Mouse (Mus musculus) embryonic fibroblast, embryonic 13.5 days (primary cell): Measurements from ENCODE around the gene Ndufa5. TPM values are rescaled to one million over a fixed set of nuclear protein-coding genes. Genes with fewer than 3 reads are reported as not detected.
A peak's percentile ranks its signal among the peaks of the same experiment; 100 is the strongest.

Source experiments
- H3K27ac ChIP-seq: 2 replicates; pipeline ENCODE4 v1.5.1; 2012; ENCODE audit warnings: low read length, control low read depth, inconsistent platforms; ENCODE audit not compliant: insufficient read depth
- H3K4me1 ChIP-seq: 2 replicates; pipeline ENCODE4 v1.6.1; 2011; ENCODE audit warnings: low read length; ENCODE audit not compliant: control insufficient read depth, insufficient read depth
- H3K4me3 ChIP-seq: 2 replicates; pipeline ENCODE4 v1.5.1; 2011; ENCODE audit warnings: mild to moderate bottlenecking, control low read depth, low read length; ENCODE audit not compliant: insufficient read depth
- CTCF ChIP-seq: IDR thresholded peaks from 2 replicates; pipeline ENCODE4 v1.5.1; 2011; ENCODE audit warnings: mild to moderate bottlenecking, control low read depth, low read length, moderate library complexity, borderline replicate concordance; ENCODE audit not compliant: insufficient read depth
- POLR2A ChIP-seq: IDR thresholded peaks from 2 replicates; pipeline ENCODE4 v1.6.1; 2011; ENCODE audit warnings: low read depth, mild to moderate bottlenecking, control low read depth, low read length, moderate library complexity
- polyA plus RNA-seq: library from polyadenylated mRNA; stranded (reverse); fragments of >200 nt; gene quantifications from 2 replicates; pipeline ENCODE4 v1.2.4, GENCODE M21; 2011; ENCODE audit warnings: low read depth; ENCODE audit not compliant: missing spikeins, insufficient read length

Ndufa5 gene
- polyA plus RNA-seq, 1 experiment: 159 TPM

DNA sequence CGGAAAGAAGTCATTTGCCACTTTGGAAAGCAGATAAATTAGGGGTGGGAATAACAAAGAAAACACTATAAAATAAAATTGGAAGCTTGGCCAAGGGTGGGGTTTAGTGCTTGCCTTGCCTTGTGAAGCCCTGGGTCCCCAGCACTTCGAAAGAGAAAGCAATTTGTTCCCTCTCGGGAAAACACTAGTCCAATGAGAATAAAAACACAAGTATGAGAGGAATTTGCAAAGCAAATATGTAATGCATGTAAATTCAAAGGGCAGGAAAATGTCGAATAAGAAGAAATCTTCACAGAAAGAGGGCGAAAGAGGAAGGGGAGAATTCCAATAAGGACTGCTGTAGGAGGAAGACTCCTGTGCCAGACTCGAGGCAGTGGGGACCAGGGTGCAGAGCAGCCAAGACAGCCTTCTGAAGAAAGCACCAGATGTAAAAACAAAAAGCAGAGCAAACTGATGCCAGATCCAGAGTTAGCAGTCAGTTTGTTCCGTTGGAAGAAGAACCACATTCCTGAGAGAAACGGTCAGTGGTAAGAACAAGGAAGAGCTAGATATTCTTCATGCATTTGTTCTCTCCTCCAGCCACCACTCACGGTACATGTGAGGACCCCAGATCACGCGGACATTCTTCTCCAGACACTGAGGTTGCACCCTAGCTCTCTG is 26.7 kb upstream of the Ndufa5 start:
- Histone ChIP-seq H3K4me1 (peaks cover 14% of the 10 kb centered on the region), H3K4me3 (peak overlapping the region; percentile 16; the same call in 1 of the 2 replicates), H3K27ac (peak overlapping the region; percentile 70)
- TF ChIP-seq CTCF: no peak
- TF ChIP-seq POLR2A: no peak

DNA sequence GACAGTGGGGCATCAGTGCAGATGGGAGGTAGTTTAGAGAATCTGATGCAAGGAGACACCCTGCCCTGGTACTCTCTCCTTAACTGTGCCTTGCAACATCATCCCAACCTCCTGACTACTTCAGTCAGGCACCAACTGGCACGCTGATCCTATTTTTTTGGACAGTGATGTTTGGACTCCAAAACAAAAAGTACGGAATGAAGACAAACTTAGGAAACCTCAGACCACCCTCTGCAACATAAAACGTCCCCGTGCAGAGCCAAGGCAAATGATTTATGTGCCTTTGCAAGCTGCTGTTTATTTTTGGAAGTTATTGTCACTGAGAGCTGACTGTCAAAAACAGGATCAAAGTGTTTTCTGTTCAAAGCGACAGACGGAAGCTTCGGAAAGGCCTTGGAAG is 24.2 kb upstream of the Ndufa5 start:
- no peak overlapping the region for H3K4me3 ChIP-seq
- H3K4me1 ChIP-seq: peaks cover 14% of the 10 kb centered on the region
- no peak overlapping the region for H3K27ac ChIP-seq
- TF ChIP-seq POLR2A (no peak), CTCF (no peak)

DNA sequence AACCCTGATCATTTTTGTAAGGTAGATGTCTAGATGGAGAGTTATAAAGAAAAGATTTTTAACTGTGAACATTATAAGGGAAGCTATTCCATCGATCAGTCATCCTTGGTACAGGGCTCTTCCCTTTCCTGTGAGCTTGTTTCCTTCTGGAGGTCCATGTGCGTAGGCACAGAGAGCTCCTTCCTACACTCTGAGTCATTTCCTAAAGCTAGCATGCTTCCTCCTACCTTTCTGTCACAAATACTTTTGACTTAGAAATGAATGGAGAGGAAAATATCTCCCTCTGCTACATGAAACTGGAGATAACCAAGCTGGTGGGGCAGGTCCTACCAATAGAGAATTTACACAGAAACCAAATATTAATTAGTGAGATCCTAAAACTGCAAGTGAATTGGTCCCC is 22.0 kb upstream of the Ndufa5 start:
- H3K4me3 ChIP-seq: no peak overlapping the region
- TF ChIP-seq CTCF (no peak), POLR2A (no peak)
- H3K4me1 ChIP-seq: peaks cover 3% of the 10 kb centered on the region

DNA sequence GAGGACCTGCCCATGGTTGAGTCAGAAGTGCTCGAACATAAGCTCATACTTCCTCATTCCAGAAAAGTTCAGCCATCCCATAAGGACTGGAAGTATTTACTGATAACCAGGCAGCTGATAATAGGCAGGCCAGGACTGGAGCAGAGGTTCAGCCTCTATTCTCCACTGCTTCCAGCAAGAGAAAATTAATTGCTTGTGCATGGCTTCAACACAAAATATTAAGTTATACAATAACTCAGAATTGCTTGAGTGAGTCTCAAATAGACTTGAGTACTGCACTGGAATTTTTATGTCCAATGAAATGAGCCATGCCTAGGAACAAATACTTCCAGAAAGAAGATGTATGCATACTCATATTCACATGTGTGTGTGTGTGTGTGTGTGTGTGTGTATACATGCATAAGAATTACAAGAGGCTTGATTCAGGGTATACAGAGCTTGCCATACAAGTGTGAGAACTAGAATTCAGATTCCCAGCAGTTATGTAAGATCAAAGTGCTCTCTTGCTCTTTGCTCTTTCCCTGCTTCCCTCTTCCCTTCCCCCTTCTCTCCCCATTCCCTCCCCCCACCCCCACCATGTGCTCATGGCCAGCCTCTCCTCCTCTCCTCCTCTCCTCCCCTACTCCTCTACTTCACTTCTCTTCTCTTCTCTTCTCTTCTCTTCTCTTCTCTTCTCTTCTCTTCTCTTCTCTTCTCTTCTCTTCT is 19.1 kb upstream of the Ndufa5 start:
- Histone ChIP-seq H3K4me3 (no peak overlapping the region), H3K4me1 (no peaks in the 10 kb centered on the region), H3K27ac (no peak overlapping the region)
- TF ChIP-seq POLR2A (no peak), CTCF (no peak)

More for the DNA sequence above, 22.0 kb upstream of the Ndufa5 start:
- no peak overlapping the region for H3K27ac ChIP-seq

DNA sequence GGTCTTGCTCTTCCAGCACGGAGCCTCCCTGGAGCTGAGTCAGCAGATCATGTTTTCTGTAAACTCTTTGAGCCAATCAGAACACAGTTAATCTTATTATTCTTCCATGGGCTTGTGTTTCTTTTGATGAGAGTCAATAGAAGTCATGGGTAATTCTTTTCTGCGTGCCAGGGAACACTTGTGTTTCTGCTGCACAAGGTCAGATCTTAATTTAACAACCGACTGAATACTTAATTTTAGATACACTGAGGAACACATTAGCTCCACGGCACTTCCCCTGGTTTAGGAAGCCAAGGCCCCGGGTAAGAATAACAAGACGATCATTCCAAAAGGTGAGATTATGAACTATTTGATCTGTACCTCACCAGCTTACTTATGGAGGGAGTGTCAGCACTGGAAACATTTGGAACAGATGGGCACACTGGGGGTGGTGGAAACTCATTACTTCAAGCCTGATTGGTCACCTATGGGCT is 15.3 kb upstream of the Ndufa5 start:
- H3K4me1 ChIP-seq: no peaks in the 10 kb centered on the region
- H3K4me3 ChIP-seq: no peak overlapping the region
- TF ChIP-seq POLR2A: no peak
- no peak overlapping the region for H3K27ac ChIP-seq

DNA sequence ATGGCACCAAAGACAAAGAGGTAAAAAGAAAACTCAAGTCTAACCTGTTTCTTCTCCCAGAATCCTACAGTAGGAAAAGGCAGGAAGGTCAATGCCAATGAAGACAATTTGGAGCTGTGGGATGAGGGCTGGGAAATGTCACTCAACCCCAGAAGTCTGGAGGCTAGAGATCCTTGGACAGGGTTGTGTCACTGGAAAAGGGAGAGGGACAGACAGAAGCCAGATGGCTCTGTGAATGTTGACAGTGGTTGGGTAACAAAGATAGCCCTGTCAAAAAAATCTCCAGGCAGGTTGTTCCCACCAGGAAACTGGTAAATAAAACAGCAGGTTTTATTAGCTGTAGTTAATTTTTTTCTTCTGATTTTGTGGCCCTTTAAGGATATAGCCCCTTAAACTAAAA is 14.6 kb upstream of the Ndufa5 start:
- Histone ChIP-seq H3K4me3 (no peak overlapping the region), H3K27ac (no peak overlapping the region), H3K4me1 (no peaks in the 10 kb centered on the region)
- TF ChIP-seq POLR2A: no peak
- TF ChIP-seq CTCF: no peak

DNA sequence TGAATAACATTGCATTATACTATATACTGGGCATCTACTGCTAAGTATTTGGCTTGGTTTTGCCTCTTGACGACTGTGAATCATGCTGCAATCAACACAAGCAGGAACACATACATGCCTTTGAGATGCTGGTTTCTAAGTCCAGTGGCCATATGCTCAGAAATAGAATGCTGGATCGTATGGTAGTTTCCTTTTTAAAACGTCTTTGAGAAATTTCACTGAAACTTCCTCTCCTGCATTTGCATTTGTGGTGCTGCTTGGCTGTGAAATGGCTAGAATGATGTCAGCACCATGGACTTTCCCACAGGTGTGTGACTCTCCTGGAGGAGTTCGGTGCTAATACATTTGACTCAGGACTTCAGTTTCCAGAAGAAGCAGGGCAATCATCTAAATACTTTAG is 12.3 kb upstream of the Ndufa5 start:
- TF ChIP-seq POLR2A: no peak
- no peak for TF ChIP-seq CTCF
- no peak overlapping the region for H3K27ac ChIP-seq
- no peaks in the 10 kb centered on the region for H3K4me1 ChIP-seq
- no peak overlapping the region for H3K4me3 ChIP-seq

DNA sequence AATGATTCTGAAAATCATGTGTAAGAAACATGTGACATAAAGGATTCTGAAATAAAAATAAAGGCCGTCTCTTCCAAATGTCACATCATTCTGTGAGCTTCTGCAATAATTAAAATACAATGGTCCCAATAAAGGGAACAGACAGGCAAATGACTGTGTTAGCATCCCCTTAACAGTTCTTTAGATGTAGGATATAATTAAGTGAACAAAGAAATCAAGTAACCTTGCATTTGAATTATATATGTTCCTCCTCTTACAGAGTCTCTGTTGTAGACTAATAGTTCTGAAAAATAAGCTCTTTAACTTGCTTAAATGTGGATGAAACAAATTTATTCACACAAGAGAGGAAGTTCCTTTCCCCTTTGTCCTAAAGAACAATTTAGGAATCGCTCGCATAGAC is 10.6 kb upstream of the Ndufa5 start:
- TF ChIP-seq POLR2A (no peak), CTCF (no peak)
- Histone ChIP-seq H3K4me1 (no peaks in the 10 kb centered on the region), H3K4me3 (no peak overlapping the region), H3K27ac (no peak overlapping the region)

DNA sequence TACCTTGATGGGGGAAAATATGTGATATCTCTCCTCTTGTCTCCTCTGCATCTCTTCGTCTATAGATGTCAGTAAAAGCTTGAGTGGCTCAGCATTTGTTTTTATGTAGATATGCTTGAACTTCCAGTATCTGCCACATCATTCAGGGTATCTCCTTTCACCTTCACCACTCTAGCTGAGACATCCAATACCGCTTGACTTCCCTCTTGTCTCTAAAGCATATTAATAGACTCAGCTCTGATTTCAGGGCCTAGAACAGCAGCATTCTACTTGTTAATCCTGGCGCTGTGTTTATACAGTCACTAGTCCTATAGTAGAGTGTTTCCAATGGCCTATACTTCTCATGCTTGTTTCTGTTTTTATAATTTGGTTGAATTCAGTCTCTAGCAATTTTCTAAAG is 5.0 kb upstream of the Ndufa5 start:
- Histone ChIP-seq H3K4me3 (no peak overlapping the region), H3K4me1 (peaks cover 8% of the 10 kb centered on the region; the same call in 1 of the 2 replicates), H3K27ac (no peak overlapping the region)
- no peak for TF ChIP-seq POLR2A
- no peak for TF ChIP-seq CTCF

DNA sequence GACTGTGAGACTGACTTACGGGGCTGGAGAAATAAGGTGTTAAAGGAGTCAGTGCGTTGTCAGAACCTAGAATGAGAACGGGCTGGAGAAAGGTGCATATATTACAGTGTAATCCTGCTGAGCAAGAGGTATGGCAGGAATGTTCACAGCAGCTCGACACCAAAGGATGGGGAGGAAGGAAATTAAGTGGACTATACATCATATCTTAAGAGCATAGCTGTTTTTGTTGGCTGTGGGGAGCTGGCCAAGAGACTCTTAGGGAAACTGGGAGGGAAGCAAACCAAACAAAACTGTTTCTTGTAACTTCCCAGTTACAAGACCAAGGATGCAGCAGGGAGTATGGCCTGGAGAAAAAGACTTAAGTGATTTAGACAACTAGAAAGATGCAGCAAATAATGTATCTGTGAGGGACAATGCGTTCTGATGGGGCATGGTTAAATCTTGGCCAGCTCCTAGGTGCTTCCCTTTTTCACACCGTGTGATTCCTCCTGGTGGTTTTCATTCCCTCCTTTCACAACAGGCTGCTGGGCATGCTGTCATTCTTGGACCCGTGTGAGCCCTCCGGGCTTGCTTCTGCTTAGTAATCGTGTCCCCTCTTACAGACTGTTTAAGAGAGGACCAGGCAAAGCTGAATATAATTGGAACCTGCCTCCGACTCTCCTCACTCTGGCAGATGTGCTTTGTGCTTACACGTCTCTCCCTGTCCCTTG is 3.1 kb upstream of the Ndufa5 start:
- TF ChIP-seq POLR2A (no peak; the same call in 1 of the 2 replicates), CTCF (no peak)
- no peak overlapping the region for H3K27ac ChIP-seq
- peaks cover 9% of the 10 kb centered on the region; the same call in 1 of the 2 replicates for H3K4me1 ChIP-seq
- no peak overlapping the region for H3K4me3 ChIP-seq
